Mouse (Mus musculus): ENCODE data around the gene Unc79.

The Unc79 gene

DNA sequence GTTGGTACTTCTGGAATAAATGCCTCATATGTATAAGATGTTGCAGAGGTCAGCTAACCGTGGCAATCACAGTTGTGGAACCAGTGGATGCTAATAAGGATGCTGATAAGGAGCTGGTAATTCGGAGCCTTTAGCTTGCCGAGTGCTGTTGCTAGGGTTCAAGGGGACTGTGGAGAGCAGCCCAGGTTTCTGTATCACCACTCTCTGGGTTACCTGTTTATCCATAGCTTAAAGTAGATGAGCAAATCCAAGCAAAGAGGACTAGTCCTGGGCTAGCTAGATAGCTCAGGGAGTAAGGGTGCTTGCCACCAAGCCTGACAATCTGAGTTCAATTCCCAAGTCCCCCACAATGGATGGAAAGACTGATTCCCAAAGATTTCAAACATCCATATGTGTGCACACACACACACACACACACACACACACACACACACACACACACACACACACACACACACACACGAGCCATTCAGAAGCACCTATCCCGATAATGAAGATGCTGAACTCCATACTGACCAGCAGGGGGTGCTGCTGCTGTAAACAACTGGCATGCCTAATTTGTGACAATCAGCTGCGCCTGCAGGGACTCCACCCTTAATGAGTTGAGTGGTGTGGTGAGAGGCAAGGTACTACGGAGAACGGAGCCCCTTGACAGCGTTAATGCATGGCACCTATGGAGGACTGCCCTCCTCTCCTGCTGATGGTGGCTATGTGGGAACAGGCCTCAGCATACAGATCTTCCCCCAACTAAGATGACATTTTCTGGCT is 195.3 kb downstream of the Unc79 start:
- peak; percentile 50 for TF ChIP-seq CTCF (conservative IDR thresholded peaks at IDR 0.05; ENCODE audit: low read length)
- TF ChIP-seq POU5F1 (IDR thresholded peaks at IDR 0.05; ENCODE audit: borderline replicate concordance, low read length): no peak
- no peak for TF ChIP-seq NANOG (IDR thresholded peaks at IDR 0.05; ENCODE audit: borderline replicate concordance, low read length)
- Histone ChIP-seq H3K4me3 (replicated peaks; ENCODE audit: low read length) (no peak overlapping the region), H3K27me3 (ENCODE audit: insufficient read depth, low read length) (no peaks in the 10 kb centered on the region), H3K4me1 (replicated peaks; ENCODE audit: low read depth, low read length) (peaks cover 12% of the 10 kb centered on the region), H3K9me3 (ENCODE audit: low read length) (no peaks in the 10 kb centered on the region), H3K36me3 (ENCODE audit: insufficient read depth, low read length) (no peaks in the 10 kb centered on the region)

GRCm38 (mm10) chr12:103150247-103150646 is 201.6 kb downstream of the Unc79 start:
- H3K4me3 ChIP-seq (replicated peaks; ENCODE audit: low read length): no peak overlapping the region
- TF ChIP-seq NANOG (IDR thresholded peaks at IDR 0.05; ENCODE audit: borderline replicate concordance, low read length): no peak
- TF ChIP-seq POU5F1 (IDR thresholded peaks at IDR 0.05; ENCODE audit: borderline replicate concordance, low read length): no peak
- TF ChIP-seq CTCF (conservative IDR thresholded peaks at IDR 0.05; ENCODE audit: low read length): no peak

GRCm38 (mm10) chr12:103154927-103155326 is 206.3 kb downstream of the Unc79 start:
- TF ChIP-seq NANOG (IDR thresholded peaks at IDR 0.05; ENCODE audit: borderline replicate concordance, low read length): no peak
- TF ChIP-seq CTCF (conservative IDR thresholded peaks at IDR 0.05; ENCODE audit: low read length): peak; percentile 57
- Histone ChIP-seq H3K4me3 (replicated peaks; ENCODE audit: low read length) (no peak overlapping the region), H3K9me3 (ENCODE audit: low read length) (0 out of 2 replicates have a peak, but pooled peaks cover 3% of the 10 kb centered on the region), H3K36me3 (ENCODE audit: insufficient read depth, low read length) (no peaks in the 10 kb centered on the region), H3K27me3 (ENCODE audit: insufficient read depth, low read length) (peaks cover 8% of the 10 kb centered on the region), H3K4me1 (replicated peaks; ENCODE audit: low read depth, low read length) (no peaks in the 10 kb centered on the region; the same call in 1 of the 2 replicates)

More at GRCm38 (mm10) chr12:103150247-103150646, 201.6 kb downstream of the Unc79 start:
- Histone ChIP-seq H3K4me1 (replicated peaks; ENCODE audit: low read depth, low read length) (peaks cover under 1% of the 10 kb centered on the region; the same call in 1 of the 2 replicates), H3K27me3 (ENCODE audit: insufficient read depth, low read length) (no peaks in the 10 kb centered on the region), H3K9me3 (ENCODE audit: low read length) (0 out of 2 replicates have a peak, but pooled peaks cover 3% of the 10 kb centered on the region), H3K36me3 (ENCODE audit: insufficient read depth, low read length) (no peaks in the 10 kb centered on the region)

GRCm38 (mm10) chr12:103155406-103155805 is 206.7 kb downstream of the Unc79 start:
- Histone ChIP-seq H3K9me3 (ENCODE audit: low read length) (0 out of 2 replicates have a peak, but pooled peaks cover 3% of the 10 kb centered on the region), H3K4me3 (replicated peaks; ENCODE audit: low read length) (no peak overlapping the region), H3K36me3 (ENCODE audit: insufficient read depth, low read length) (no peaks in the 10 kb centered on the region), H3K4me1 (replicated peaks; ENCODE audit: low read depth, low read length) (no peaks in the 10 kb centered on the region; the same call in 1 of the 2 replicates), H3K27me3 (ENCODE audit: insufficient read depth, low read length) (peaks cover 8% of the 10 kb centered on the region)
- TF ChIP-seq NANOG (IDR thresholded peaks at IDR 0.05; ENCODE audit: borderline replicate concordance, low read length): no peak
- TF ChIP-seq POU5F1 (IDR thresholded peaks at IDR 0.05; ENCODE audit: borderline replicate concordance, low read length): no peak
- TF ChIP-seq CTCF (conservative IDR thresholded peaks at IDR 0.05; ENCODE audit: low read length): no peak

DNA sequence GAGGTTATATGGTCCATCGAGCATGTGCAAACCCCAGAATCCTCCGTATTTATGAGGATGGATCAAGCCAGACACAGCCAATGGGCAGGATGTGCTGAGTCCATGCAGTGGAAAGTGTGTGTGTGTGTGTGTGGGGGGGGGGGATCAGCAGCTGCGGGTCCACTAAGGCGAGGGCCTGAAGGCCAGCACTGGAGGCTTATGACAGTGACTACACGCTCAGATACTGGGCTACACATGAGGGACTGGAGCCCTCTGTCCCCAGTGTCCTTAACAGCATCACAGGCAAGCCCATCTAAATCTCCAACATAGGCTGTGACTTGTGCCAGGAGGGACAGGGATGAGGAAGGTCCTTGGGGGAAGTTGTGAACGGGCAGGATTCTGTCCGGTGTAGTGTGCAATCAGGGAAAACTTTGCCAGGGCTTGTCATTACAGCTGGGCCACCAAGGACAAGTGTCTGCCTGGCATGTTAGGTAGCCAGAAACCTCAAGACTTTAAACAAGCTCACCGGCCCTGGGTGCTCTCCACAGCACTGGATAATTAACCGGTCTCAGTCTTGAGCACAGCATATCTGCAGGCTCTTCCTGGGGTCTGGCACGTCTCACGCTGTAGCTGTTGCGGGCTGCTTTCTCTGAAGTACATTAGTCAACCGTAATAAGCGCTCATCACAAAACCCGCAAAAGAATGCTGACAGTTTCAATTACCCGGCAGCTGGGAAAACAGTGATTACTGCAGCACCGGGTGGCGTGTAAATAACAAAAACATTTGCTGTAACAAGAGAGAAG is 208.7 kb downstream of the Unc79 start:
- no peaks in the 10 kb centered on the region for H3K36me3 ChIP-seq (ENCODE audit: insufficient read depth, low read length)
- no peaks in the 10 kb centered on the region; the same call in 1 of the 2 replicates for H3K4me1 ChIP-seq (replicated peaks; ENCODE audit: low read depth, low read length)
- TF ChIP-seq CTCF (conservative IDR thresholded peaks at IDR 0.05; ENCODE audit: low read length) (no peak), NANOG (IDR thresholded peaks at IDR 0.05; ENCODE audit: borderline replicate concordance, low read length) (no peak), POU5F1 (IDR thresholded peaks at IDR 0.05; ENCODE audit: borderline replicate concordance, low read length) (no peak)

GRCm38 (mm10) chr12:103159016-103159415 is 210.4 kb downstream of the Unc79 start:
- Histone ChIP-seq H3K36me3 (ENCODE audit: insufficient read depth, low read length) (no peaks in the 10 kb centered on the region), H3K4me1 (replicated peaks; ENCODE audit: low read depth, low read length) (no peaks in the 10 kb centered on the region; the same call in 1 of the 2 replicates), H3K27me3 (ENCODE audit: insufficient read depth, low read length) (peaks cover 8% of the 10 kb centered on the region), H3K4me3 (replicated peaks; ENCODE audit: low read length) (no peak overlapping the region), H3K9me3 (ENCODE audit: low read length) (0 out of 2 replicates have a peak, but pooled peaks cover 3% of the 10 kb centered on the region)
- TF ChIP-seq NANOG (IDR thresholded peaks at IDR 0.05; ENCODE audit: borderline replicate concordance, low read length): no peak
- TF ChIP-seq CTCF (conservative IDR thresholded peaks at IDR 0.05; ENCODE audit: low read length): no peak
- no peak for TF ChIP-seq POU5F1 (IDR thresholded peaks at IDR 0.05; ENCODE audit: borderline replicate concordance, low read length)

More for the DNA sequence above, 208.7 kb downstream of the Unc79 start:
- peaks cover 8% of the 10 kb centered on the region for H3K27me3 ChIP-seq (ENCODE audit: insufficient read depth, low read length)
- 0 out of 2 replicates have a peak, but pooled peaks cover 3% of the 10 kb centered on the region for H3K9me3 ChIP-seq (ENCODE audit: low read length)
- no peak overlapping the region for H3K4me3 ChIP-seq (replicated peaks; ENCODE audit: low read length)

DNA sequence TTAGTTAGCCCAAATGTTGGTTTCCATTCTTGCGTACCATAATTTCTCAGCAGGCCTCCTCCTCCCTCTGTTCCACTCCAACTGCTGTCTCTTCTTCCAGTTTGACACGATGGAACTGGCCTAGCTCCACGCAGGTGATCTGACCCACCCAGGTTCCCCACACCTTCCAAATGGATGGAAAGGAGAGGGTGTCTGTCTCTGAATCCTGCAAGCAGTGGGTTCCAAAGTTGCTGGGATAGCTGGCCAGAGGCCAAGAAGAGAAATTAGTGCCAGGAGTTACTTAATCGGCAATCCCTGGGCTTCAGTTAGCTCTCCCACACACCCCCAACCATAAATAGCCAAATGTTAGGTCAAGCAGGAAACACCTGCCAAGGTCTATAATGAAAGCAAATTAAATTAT is 212.1 kb downstream of the Unc79 start:
- TF ChIP-seq POU5F1 (IDR thresholded peaks at IDR 0.05; ENCODE audit: borderline replicate concordance, low read length) (no peak), NANOG (IDR thresholded peaks at IDR 0.05; ENCODE audit: borderline replicate concordance, low read length) (no peak), CTCF (conservative IDR thresholded peaks at IDR 0.05; ENCODE audit: low read length) (no peak)
- peaks cover 15% of the 10 kb centered on the region for H3K27me3 ChIP-seq (ENCODE audit: insufficient read depth, low read length)
- H3K4me1 ChIP-seq (replicated peaks; ENCODE audit: low read depth, low read length): no peaks in the 10 kb centered on the region; the same call in 1 of the 2 replicates
- no peaks in the 10 kb centered on the region for H3K36me3 ChIP-seq (ENCODE audit: insufficient read depth, low read length)
- H3K4me3 ChIP-seq (replicated peaks; ENCODE audit: low read length): no peak overlapping the region
- no peaks in the 10 kb centered on the region for H3K9me3 ChIP-seq (ENCODE audit: low read length)

DNA sequence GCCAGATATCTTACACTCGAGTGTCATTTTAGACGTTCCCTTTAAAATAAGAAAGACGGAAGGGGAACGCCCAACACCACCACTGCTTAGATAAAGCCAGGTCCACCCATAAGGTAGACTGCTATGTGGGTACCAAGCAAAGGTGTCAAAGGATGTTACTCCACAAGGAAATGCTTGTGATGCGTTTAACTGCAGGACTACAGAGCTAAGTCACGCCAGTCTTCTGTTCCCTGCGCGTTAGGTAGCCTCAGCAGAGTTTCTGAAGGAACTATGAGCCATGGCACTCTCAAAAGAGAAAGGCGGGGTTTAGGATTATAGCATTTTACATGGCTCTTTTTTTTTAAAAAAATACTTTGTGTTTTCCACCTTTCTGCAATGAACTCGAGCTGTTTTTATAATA is 214.9 kb downstream of the Unc79 start:
- Histone ChIP-seq H3K4me1 (replicated peaks; ENCODE audit: low read depth, low read length) (peaks cover 3% of the 10 kb centered on the region; the same call in 1 of the 2 replicates), H3K36me3 (ENCODE audit: insufficient read depth, low read length) (no peaks in the 10 kb centered on the region), H3K4me3 (replicated peaks; ENCODE audit: low read length) (no peak overlapping the region), H3K9me3 (ENCODE audit: low read length) (no peaks in the 10 kb centered on the region), H3K27me3 (ENCODE audit: insufficient read depth, low read length) (peaks cover 16% of the 10 kb centered on the region)
- TF ChIP-seq POU5F1 (IDR thresholded peaks at IDR 0.05; ENCODE audit: borderline replicate concordance, low read length): no peak

Measured in E14TG2a.4 (cell line).